Mouse (Mus musculus) spleen, adult 2 months (tissue): Measurements from ENCODE around the gene Ubqlnl. TPM values are rescaled to one million over a fixed set of nuclear protein-coding genes. Genes with fewer than 3 reads are reported as not detected.

Experiments used
- DNase-seq, 2 experiments: peaks; one replicate each; pipeline versions ENCODE4 v3.0.0 to v3.0.0-alpha.2; 2012 to 2021; ENCODE audit warnings: low spot score in 2 of 2, low read depth in 1 of 2
- H3K27ac ChIP-seq: fragments of 200-500 bp; 2 replicates; pipeline ENCODE4 v1.5.1; 2012; ENCODE audit warnings: low read length, inconsistent platforms; ENCODE audit not compliant: insufficient read depth
- H3K27me3 ChIP-seq: fragments of 200-500 bp; 2 replicates; pipeline ENCODE4 v1.6.1; 2012; ENCODE audit warnings: mild to moderate bottlenecking, moderate library complexity, low read length, inconsistent platforms; ENCODE audit not compliant: control insufficient read depth, insufficient read depth
- H3K36me3 ChIP-seq: fragments of 200-500 bp; 2 replicates; pipeline ENCODE4 v1.6.1; 2012; ENCODE audit warnings: mild to moderate bottlenecking, low read length, inconsistent platforms; ENCODE audit not compliant: control insufficient read depth, insufficient read depth
- H3K4me1 ChIP-seq: fragments of 200-500 bp; 2 replicates; pipeline ENCODE4 v1.6.1; 2011; ENCODE audit warnings: inconsistent platforms; ENCODE audit not compliant: control insufficient read depth, insufficient read depth, insufficient read length
- H3K4me3 ChIP-seq: fragments of 200-500 bp; 2 replicates; pipeline ENCODE4 v1.5.1; 2011; ENCODE audit warnings: mild to moderate bottlenecking, inconsistent platforms; ENCODE audit not compliant: insufficient read depth, insufficient read length; ENCODE audit errors: extremely low read depth
- CTCF ChIP-seq: fragments of 200-500 bp; IDR thresholded peaks from 2 replicates; pipeline ENCODE4 v1.5.1; 2011; ENCODE audit warnings: mild to moderate bottlenecking, inconsistent platforms; ENCODE audit not compliant: insufficient read depth, insufficient read length, insufficient replicate concordance; ENCODE audit errors: extremely low read depth
- POLR2A ChIP-seq: fragments of 200-500 bp; IDR thresholded peaks from 2 replicates; pipeline ENCODE4 v1.6.1; 2011; ENCODE audit warnings: low read depth, low read length, inconsistent platforms
- WGBS: fragments of 180-500 bp; shearing (Covaris S2); methylation state at CpG from one replicate; pipeline ENCODE4 v1.1.7; 2018; 5-methylcytosine and 5-hydroxymethylcytosine counted together
- polyA plus RNA-seq: library from polyadenylated mRNA; depleted of rRNA; stranded (reverse); fragments of >200 nt; gene quantifications from 2 replicates; pipeline ENCODE4 v1.2.3, GENCODE M21; 2012; rRNA removed

Gene Ubqlnl
- not detected in 2 replicates for polyA plus RNA-seq

DNA sequence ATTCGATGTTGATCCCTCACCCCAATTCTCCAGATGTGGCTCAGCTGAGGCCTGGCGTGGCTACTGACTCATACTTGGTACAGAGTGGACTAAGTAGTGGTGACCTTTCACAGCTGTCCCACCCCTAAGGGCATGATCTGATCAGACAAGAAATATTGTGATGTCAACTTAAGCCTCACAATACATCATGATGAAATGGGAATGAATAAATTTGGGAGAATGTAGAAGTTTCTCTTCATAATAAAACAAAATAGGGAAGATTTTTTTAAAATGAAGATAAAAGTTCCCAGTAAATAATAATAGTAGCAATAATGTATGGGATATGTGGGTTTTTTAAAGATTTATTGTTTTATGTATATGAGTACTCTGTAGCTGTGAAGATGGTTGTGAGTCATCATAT, at the start of gene Ubqlnl:
TSS of gene Ubqlnl (minus strand) at position 101 of the 400 bp plus-strand sequence.
- 86% methylated on average over 2 of the region's 2 CpGs for whole genome bisulfite sequencing

DNA sequence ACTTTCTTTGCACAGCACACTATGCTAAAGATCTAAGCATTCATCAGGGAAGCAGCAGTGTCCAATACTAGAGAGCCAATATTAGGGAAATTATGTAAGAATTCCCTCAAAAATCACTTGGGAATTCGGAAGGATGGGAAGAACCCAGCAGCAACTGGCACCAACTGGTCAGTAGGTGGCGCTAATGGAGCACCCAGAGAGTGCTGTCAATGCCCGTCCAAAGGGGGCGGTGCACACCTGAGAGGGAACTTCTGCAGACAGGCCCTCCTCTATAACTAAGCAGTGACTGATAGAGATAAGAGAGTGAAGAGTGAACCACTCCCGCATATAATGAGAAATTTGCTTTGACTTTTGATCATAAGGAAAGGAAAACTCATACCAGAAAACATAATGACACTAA, 49.5 kb upstream of the Ubqlnl start:
- peak; percentile 60 to 71 for DNase-seq
- Histone ChIP-seq H3K4me3 (no peak overlapping the region), H3K27ac (no peak overlapping the region), H3K36me3 (no peaks in the 10 kb centered on the region), H3K4me1 (no peaks in the 10 kb centered on the region), H3K27me3 (no peaks in the 10 kb centered on the region)
- WGBS: 4% methylated on average over 5 of the region's 5 CpGs
- TF ChIP-seq POLR2A (no peak), CTCF (peak; percentile 100)

More for the DNA sequence above, at the start of gene Ubqlnl:
- no peaks in the 10 kb centered on the region for H3K27me3 ChIP-seq
- no peaks in the 10 kb centered on the region for H3K4me1 ChIP-seq
- TF ChIP-seq POLR2A: no peak
- no peak for TF ChIP-seq CTCF
- H3K36me3 ChIP-seq: no peaks in the 10 kb centered on the region
- no peak for DNase-seq
- no peak within 1 kb of the TSS for H3K4me3 ChIP-seq
- H3K27ac ChIP-seq: no peak within 1 kb of the TSS

- no peak for DNase-seq
- no peak within 1 kb of the TSS for H3K4me3 ChIP-seq
- H3K4me1 ChIP-seq: no peaks in the 10 kb centered on the region
- no peak within 1 kb of the TSS for H3K27ac ChIP-seq
- 91% methylated on average over 6 of the region's 6 CpGs for WGBS
- no peak for TF ChIP-seq POLR2A
- no peak for TF ChIP-seq CTCF
- no peaks in the 10 kb centered on the region for H3K36me3 ChIP-seq
- no peaks in the 10 kb centered on the region for H3K27me3 ChIP-seq
These were observed 45.5 kb upstream of the Ubqlnl start, which contains the start of gene Olfr649 for GRCm38 (mm10) chr7:104195885-104196284. Olfr649 (minus strand) TSS chr7:104195985.

DNA sequence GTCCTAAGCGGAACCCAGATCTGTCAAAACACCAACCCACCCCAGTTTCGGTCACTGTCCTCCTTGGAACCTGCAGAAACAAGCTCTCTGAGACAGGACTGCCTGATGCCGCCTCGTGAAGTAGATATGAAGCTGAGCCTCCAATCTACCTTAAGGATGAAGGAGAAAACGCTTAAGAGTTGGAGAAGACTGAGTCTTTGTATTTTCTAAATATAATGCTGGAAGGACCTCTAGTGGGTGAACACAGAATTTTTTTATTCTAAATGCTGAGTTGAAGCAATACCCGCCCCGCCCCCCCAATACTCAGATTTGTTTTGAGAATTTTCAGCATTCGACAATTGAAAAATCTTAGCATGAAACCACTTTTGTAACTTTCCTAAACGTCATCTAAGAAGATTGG, 40.9 kb upstream of the Ubqlnl start:
- no peak overlapping the region for H3K27ac ChIP-seq
- DNase-seq: no peak
- H3K4me1 ChIP-seq: no peaks in the 10 kb centered on the region
- H3K4me3 ChIP-seq: no peak overlapping the region
- 23% methylated on average over 9 of the region's 9 CpGs for WGBS
- TF ChIP-seq POLR2A (no peak), CTCF (no peak)
- no peaks in the 10 kb centered on the region for H3K36me3 ChIP-seq
- no peaks in the 10 kb centered on the region for H3K27me3 ChIP-seq

GRCm38 (mm10) chr7:104183292-104183691, 32.9 kb upstream of the Ubqlnl start, which contains the start of gene Olfr648:
Olfr648 (minus strand) TSS chr7:104183392.
- H3K4me1 ChIP-seq: no peaks in the 10 kb centered on the region
- no peaks in the 10 kb centered on the region for H3K27me3 ChIP-seq
- H3K36me3 ChIP-seq: no peaks in the 10 kb centered on the region
- no peak for DNase-seq
- TF ChIP-seq POLR2A (no peak), CTCF (no peak)
- H3K4me3 ChIP-seq: no peak within 1 kb of the TSS
- no peak within 1 kb of the TSS for H3K27ac ChIP-seq
- 90% methylated on average over 2 of the region's 2 CpGs for WGBS

- TF ChIP-seq CTCF (no peak), POLR2A (no peak)
- Histone ChIP-seq H3K4me3 (no peak overlapping the region), H3K27me3 (no peaks in the 10 kb centered on the region), H3K36me3 (no peaks in the 10 kb centered on the region), H3K27ac (no peak overlapping the region), H3K4me1 (no peaks in the 10 kb centered on the region)
- DNase-seq: no peak
- WGBS: 96% methylated on average over 1 of the region's 1 CpGs
These were observed 28.7 kb upstream of the Ubqlnl start for GRCm38 (mm10) chr7:104179074-104179473.

GRCm38 (mm10) chr7:104178422-104179054, 28.2 kb upstream of the Ubqlnl start:
- no peak for DNase-seq
- Histone ChIP-seq H3K4me3 (no peak overlapping the region), H3K36me3 (no peaks in the 10 kb centered on the region), H3K27me3 (no peaks in the 10 kb centered on the region), H3K27ac (no peak overlapping the region), H3K4me1 (no peaks in the 10 kb centered on the region)
- TF ChIP-seq POLR2A: no peak
- no peak for TF ChIP-seq CTCF
- WGBS: 77% methylated on average over 5 of the region's 5 CpGs
